Mouse (Mus musculus) MEL (cell line): ENCODE results near the gene Vps8. TPM values are rescaled to one million over a fixed set of nuclear protein-coding genes. Genes with fewer than 3 reads are reported as not detected.

Source experiments
- DNase-seq: peaks from one replicate; pipeline ENCODE4 v3.0.0; 2011; ENCODE audit warnings: low read depth, low spot score
- H3K27ac ChIP-seq: 2 replicates; pipeline ENCODE4 v1.5.1; 2012; ENCODE audit warnings: low read depth, mild to moderate bottlenecking, control low read depth, low read length, moderate library complexity; ENCODE audit not compliant: control insufficient read depth
- H3K27me3 ChIP-seq, 2 experiments: fragments of 150-350 bp in 1 of 2; sonication (generic) in 1 of 2; 2 replicates each; pipeline ENCODE4 v1.6.1; 2012; ENCODE audit warnings: low read length in 2 of 2, mild to moderate bottlenecking in 2 of 2, improper control_type of control experiment in 1 of 2, moderate library complexity in 1 of 2; ENCODE audit not compliant: insufficient read depth in 2 of 2, control insufficient read depth in 1 of 2
- H3K36me3 ChIP-seq, 2 experiments: 2 replicates each; pipeline ENCODE4 v1.6.1; 2012 to 2014; ENCODE audit warnings: low read length in 2 of 2, improper control_type of control experiment in 1 of 2, inconsistent platforms in 1 of 2, mild to moderate bottlenecking in 1 of 2; ENCODE audit not compliant: insufficient read depth in 2 of 2, control insufficient read depth in 1 of 2
- H3K4me1 ChIP-seq, 2 experiments: fragments of 150-350 bp in 1 of 2; sonication (generic) in 1 of 2; 2 replicates each; pipeline ENCODE4 v1.6.1; 2012; ENCODE audit warnings: low read length in 2 of 2, improper control_type of control experiment in 1 of 2, mild to moderate bottlenecking in 1 of 2; ENCODE audit not compliant: insufficient read depth in 2 of 2, control insufficient read depth in 1 of 2
- H3K4me3 ChIP-seq, 2 experiments: fragments of 150-350 bp in 1 of 2; sonication (generic) in 1 of 2; 2 replicates each; pipeline ENCODE4 v1.5.1; 2012; ENCODE audit warnings: low read depth in 2 of 2, low read length in 2 of 2, mild to moderate bottlenecking in 2 of 2, moderate library complexity in 2 of 2, control low read depth in 1 of 2, improper control_type of control experiment in 1 of 2; ENCODE audit not compliant: control insufficient read depth in 1 of 2, insufficient read depth in 1 of 2
- H3K79me2 ChIP-seq: 2 replicates; pipeline ENCODE4 v1.6.1; 2012; ENCODE audit warnings: mild to moderate bottlenecking, low read length, moderate library complexity; ENCODE audit not compliant: control insufficient read depth, poor library complexity, insufficient read depth
- H3K9ac ChIP-seq: 2 replicates; pipeline ENCODE4 v1.6.1; 2012; ENCODE audit warnings: low read depth, mild to moderate bottlenecking, control low read depth, low read length, moderate library complexity; ENCODE audit not compliant: control insufficient read depth, poor library complexity, severe bottlenecking
- H3K9me3 ChIP-seq: fragments of 150-350 bp; sonication (generic); replicated peaks from 2 replicates; pipeline ENCODE4 v1.6.1; 2012; ENCODE audit warnings: mild to moderate bottlenecking, low read length, improper control_type of control experiment, moderate library complexity; ENCODE audit not compliant: insufficient read depth
- CHD2 ChIP-seq: IDR thresholded peaks from 2 replicates; pipeline ENCODE4 v1.6.1; 2011; ENCODE audit warnings: low read length, improper control_type of control experiment
- CTCF ChIP-seq, 3 experiments: IDR thresholded peaks in 2 of 3; conservative IDR thresholded peaks in 1 of 3; 2 replicates each; pipeline ENCODE4 v1.5.1; 2011 to 2012; ENCODE audit warnings: low read length in 3 of 3, low read depth in 2 of 3, mild to moderate bottlenecking in 2 of 3, improper control_type of control experiment in 1 of 3, inconsistent platforms in 1 of 3, mixed read lengths in 1 of 3, moderate library complexity in 1 of 3; ENCODE audit not compliant: control insufficient read depth in 1 of 3, insufficient read depth in 1 of 3, poor library complexity in 1 of 3, severe bottlenecking in 1 of 3
- ELF1 ChIP-seq: IDR thresholded peaks from 2 replicates; pipeline ENCODE4 v1.6.1; 2014; ENCODE audit warnings: low read depth, mild to moderate bottlenecking, inconsistent platforms, low read length, improper control_type of control experiment, moderate library complexity
- ETS1 ChIP-seq: IDR thresholded peaks from 2 replicates; pipeline ENCODE4 v1.6.1; 2012; ENCODE audit warnings: low read depth, mild to moderate bottlenecking, inconsistent platforms, low read length, improper control_type of control experiment, moderate library complexity
- GABPA ChIP-seq: IDR thresholded peaks from 2 replicates; pipeline ENCODE4 v1.6.1; 2012; ENCODE audit warnings: low read depth, mild to moderate bottlenecking, inconsistent platforms, low read length, improper control_type of control experiment, moderate library complexity
- GATA1 ChIP-seq: IDR thresholded peaks from 2 replicates; pipeline ENCODE4 v1.6.1; 2011; ENCODE audit warnings: low read depth, low read length, improper control_type of control experiment
- MAFK ChIP-seq: IDR thresholded peaks from 2 replicates; pipeline ENCODE4 v1.6.1; 2011; ENCODE audit warnings: low read depth, mild to moderate bottlenecking, low read length, improper control_type of control experiment, borderline replicate concordance
- MAZ ChIP-seq: IDR thresholded peaks from 2 replicates; pipeline ENCODE4 v1.6.1; 2012; ENCODE audit warnings: low read depth, mild to moderate bottlenecking, inconsistent platforms, low read length, improper control_type of control experiment
- MYB ChIP-seq: IDR thresholded peaks from 2 replicates; pipeline ENCODE4 v1.6.1; 2011; ENCODE audit warnings: mild to moderate bottlenecking, low read depth, low read length, improper control_type of control experiment
- MYC ChIP-seq: IDR thresholded peaks from 2 replicates; pipeline ENCODE4 v1.6.1; 2011; ENCODE audit warnings: low read depth, mild to moderate bottlenecking, low read length, improper control_type of control experiment, moderate library complexity
- NELFE ChIP-seq: IDR thresholded peaks from 2 replicates; pipeline ENCODE4 v1.6.1; 2011; ENCODE audit warnings: low read depth, low read length, improper control_type of control experiment
- NRF1 ChIP-seq: IDR thresholded peaks from 2 replicates; pipeline ENCODE4 v1.6.1; 2014; ENCODE audit warnings: low read depth, mild to moderate bottlenecking, inconsistent platforms, low read length, improper control_type of control experiment, moderate library complexity; ENCODE audit not compliant: poor library complexity, insufficient read depth, severe bottlenecking
- POLR2A ChIP-seq, 2 experiments: IDR thresholded peaks; 2 replicates each; pipeline ENCODE4 v1.6.1; 2011 to 2012; ENCODE audit warnings: low read length in 2 of 2, mild to moderate bottlenecking in 2 of 2, control low read depth in 1 of 2, improper control_type of control experiment in 1 of 2, low read depth in 1 of 2, moderate library complexity in 1 of 2; ENCODE audit not compliant: control insufficient read depth in 1 of 2, insufficient read depth in 1 of 2, poor library complexity in 1 of 2
- RAD21 ChIP-seq: IDR thresholded peaks from 2 replicates; pipeline ENCODE4 v1.6.1; 2011; ENCODE audit warnings: mild to moderate bottlenecking, low read depth, low read length, improper control_type of control experiment
- SIN3A ChIP-seq: IDR thresholded peaks from 2 replicates; pipeline ENCODE4 v1.6.1; 2012; ENCODE audit warnings: low read length, improper control_type of control experiment, inconsistent platforms
- SMC3 ChIP-seq: IDR thresholded peaks from 2 replicates; pipeline ENCODE4 v1.6.1; 2011; ENCODE audit warnings: low read depth, low read length, improper control_type of control experiment
- TBP ChIP-seq: IDR thresholded peaks from 2 replicates; pipeline ENCODE4 v1.8.0; 2011; ENCODE audit warnings: low read depth, low read length, improper control_type of control experiment
- UBTF ChIP-seq: IDR thresholded peaks from 2 replicates; pipeline ENCODE4 v1.6.1; 2012; ENCODE audit warnings: low read depth, mild to moderate bottlenecking, inconsistent platforms, low read length, improper control_type of control experiment, moderate library complexity, borderline replicate concordance; ENCODE audit not compliant: insufficient read depth
- USF1 ChIP-seq: IDR thresholded peaks from 2 replicates; pipeline ENCODE4 v1.6.1; 2014; ENCODE audit warnings: low read depth, mild to moderate bottlenecking, inconsistent platforms, low read length, improper control_type of control experiment, moderate library complexity
- USF2 ChIP-seq, 2 experiments: IDR thresholded peaks; 2 replicates each; pipeline ENCODE4 v1.6.1; 2011 to 2012; ENCODE audit warnings: improper control_type of control experiment in 2 of 2, low read length in 2 of 2, borderline replicate concordance in 1 of 2, inconsistent platforms in 1 of 2, low read depth in 1 of 2, mild to moderate bottlenecking in 1 of 2; ENCODE audit not compliant: insufficient read depth in 1 of 2
- ZMIZ1 ChIP-seq: IDR thresholded peaks from 2 replicates; pipeline ENCODE4 v1.6.1; 2012; ENCODE audit warnings: low read depth, mild to moderate bottlenecking, inconsistent platforms, low read length, improper control_type of control experiment, moderate library complexity
- ZNF384 ChIP-seq: IDR thresholded peaks from 2 replicates; pipeline ENCODE4 v1.6.1; 2012; ENCODE audit warnings: low read depth, mild to moderate bottlenecking, inconsistent platforms, low read length, improper control_type of control experiment
- polyA plus RNA-seq, 2 experiments: library from polyadenylated mRNA; stranded (reverse) in 1 of 2; unstranded in 1 of 2; fragments of >175 nt in 1 of 2; fragments of >200 nt in 1 of 2; gene quantifications; 2 replicates each; pipeline versions ENCODE4 v1.2.1 to v1.2.4; 2012; ENCODE audit warnings: low replicate concordance in 2 of 2, low read depth in 1 of 2; ENCODE audit not compliant: insufficient read length in 2 of 2, insufficient read depth in 1 of 2, missing spikeins in 1 of 2
- total RNA-seq: library from RNA; depleted of rRNA; stranded (reverse); fragments of 300-350 nt; gene quantifications from 2 replicates; pipeline ENCODE4 v1.2.3, GENCODE M21; 2012

Gene Vps8
- total and polyA plus RNA-seq, 3 experiments: 10.5 to 14.0 TPM; not detected in 1

GRCm38 (mm10) chr16:21399942-21400341 lies 23.0 kb upstream of the Vps8 start:
- H3K9me3 ChIP-seq: no peaks in the 10 kb centered on the region
- H3K4me1 ChIP-seq: no peaks in the 10 kb centered on the region
- H3K4me3 ChIP-seq: no peak overlapping the region
- H3K27me3 ChIP-seq: peaks cover 2 to 4% of the 10 kb centered on the region in 2 experiments; a peak in 2 of 4 replicates
- no peak overlapping the region for H3K9ac ChIP-seq
- H3K79me2 ChIP-seq: no peaks in the 10 kb centered on the region
- no peaks in the 10 kb centered on the region for H3K36me3 ChIP-seq
- no peak overlapping the region for H3K27ac ChIP-seq
- DNase-seq: no peak
- no peak for TF ChIP-seq GATA1
- TF ChIP-seq RAD21: no peak
- TF ChIP-seq MAZ: no peak
- TF ChIP-seq MYC: no peak
- no peak for TF ChIP-seq NELFE
- TF ChIP-seq MYB: no peak
- no peak for TF ChIP-seq ELF1
- no peak for TF ChIP-seq SIN3A
- no peak for TF ChIP-seq UBTF
- TF ChIP-seq CHD2: no peak
- no peak for TF ChIP-seq GABPA
- TF ChIP-seq ZNF384: no peak
- TF ChIP-seq ETS1: no peak
- TF ChIP-seq ZMIZ1: no peak
- TF ChIP-seq USF2 (IDR thresholded peaks at IDR 0.05; ENCODE audit: borderline replicate concordance in 1 of 2, insufficient read depth in 1 of 2, low read depth in 1 of 2, low read length in 2 of 2): no peak
- TF ChIP-seq CTCF (IDR thresholded peaks at IDR 0.05 in 2 of 3, conservative IDR thresholded peaks at IDR 0.05 in 1 of 3; ENCODE audit: control insufficient read depth in 1 of 3, insufficient read depth in 1 of 3, low read depth in 2 of 3, low read length in 3 of 3, poor library complexity in 1 of 3, severe bottlenecking in 1 of 3): no peak
- TF ChIP-seq MAFK: no peak
- no peak for TF ChIP-seq NRF1

- no peak overlapping the region for H3K4me3 ChIP-seq
- TF ChIP-seq USF1 (no peak), UBTF (no peak), SMC3 (no peak), TBP (no peak), POLR2A (IDR thresholded peaks at IDR 0.05; ENCODE audit: control insufficient read depth in 1 of 2, insufficient read depth in 1 of 2, low read depth in 1 of 2, low read length in 2 of 2, poor library complexity in 1 of 2) (no peak), GABPA (no peak)
- no peak for DNase-seq
- no peaks in the 10 kb centered on the region for H3K4me1 ChIP-seq
- no peak overlapping the region for H3K27ac ChIP-seq
- H3K36me3 ChIP-seq: no peaks in the 10 kb centered on the region
- peaks cover 0 to 5% of the 10 kb centered on the region in 2 experiments for H3K27me3 ChIP-seq
- no peaks in the 10 kb centered on the region for H3K79me2 ChIP-seq
- no peaks in the 10 kb centered on the region for H3K9me3 ChIP-seq
- H3K9ac ChIP-seq: no peak overlapping the region
Measured at GRCm38 (mm10) chr16:21402068-21402467, 20.9 kb upstream of the Vps8 start.
